Mouse (Mus musculus) right cerebral cortex, postnatal 14 days (tissue): ENCODE data around the gene Lingo1.

ENCODE experiments used
- DNase-seq: peaks from one replicate; pipeline ENCODE4 v3.0.0; 2022

Gene Lingo1

DNA sequence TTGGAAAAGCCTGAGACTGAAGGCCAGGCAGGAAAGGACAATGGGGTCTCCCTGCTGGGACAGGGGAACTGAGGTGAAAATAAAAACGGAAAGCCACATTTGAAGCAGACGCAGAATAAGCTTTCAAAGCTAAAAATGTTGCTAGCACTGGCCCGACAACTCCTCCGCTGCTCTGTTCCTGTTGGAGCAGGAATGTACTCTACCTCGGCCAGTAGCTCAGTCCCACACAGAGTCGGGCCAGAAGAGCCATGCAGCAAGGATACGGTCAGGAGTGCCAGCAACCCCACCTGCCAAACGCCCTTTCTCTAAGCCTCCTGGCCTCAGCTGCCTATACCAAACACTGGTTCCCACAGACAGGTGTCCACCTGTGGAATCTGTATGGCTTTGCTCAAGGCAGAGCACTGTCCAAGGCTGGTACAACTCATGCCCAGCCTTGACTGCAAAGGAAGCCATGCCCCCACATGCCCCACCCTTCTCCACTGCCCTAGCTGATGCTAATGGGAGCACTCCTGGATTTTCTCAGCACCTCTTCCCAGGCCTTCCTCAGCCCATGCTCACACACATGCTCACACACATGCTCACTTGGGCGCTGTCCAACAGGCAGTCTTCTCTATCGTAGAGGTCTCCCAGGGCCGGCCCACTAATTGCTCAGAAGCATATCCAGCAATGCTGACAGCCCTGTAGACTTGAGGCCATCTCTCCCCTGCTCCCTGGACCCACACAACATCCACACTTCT, 74.0 kb downstream of the Lingo1 start:
- DNase-seq: peak; percentile 60

DNA sequence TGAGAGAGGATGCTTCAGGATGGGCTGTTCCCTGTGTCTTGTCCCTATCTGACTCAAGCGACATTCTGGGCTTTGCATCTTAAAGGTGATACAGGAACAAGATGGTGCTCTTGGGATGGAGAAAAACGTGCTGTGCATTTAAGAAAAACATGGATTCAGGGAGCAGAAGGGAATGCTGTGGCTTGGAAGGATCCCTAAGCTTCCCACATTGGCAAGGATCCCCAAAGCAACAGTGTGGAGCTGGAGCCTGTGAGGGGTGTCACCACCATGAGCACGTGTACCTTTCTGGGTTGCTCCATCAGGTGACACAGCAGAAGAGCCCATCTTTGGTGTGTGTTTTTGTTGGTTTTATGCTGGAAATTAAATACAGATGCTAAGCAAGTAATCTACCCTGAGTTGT, 77.3 kb downstream of the Lingo1 start:
- no peak for DNase-seq

- DNase-seq: no peak
Observed at GRCm38 (mm10) chr9:56716565-56716964, 79.7 kb downstream of the Lingo1 start.

DNA sequence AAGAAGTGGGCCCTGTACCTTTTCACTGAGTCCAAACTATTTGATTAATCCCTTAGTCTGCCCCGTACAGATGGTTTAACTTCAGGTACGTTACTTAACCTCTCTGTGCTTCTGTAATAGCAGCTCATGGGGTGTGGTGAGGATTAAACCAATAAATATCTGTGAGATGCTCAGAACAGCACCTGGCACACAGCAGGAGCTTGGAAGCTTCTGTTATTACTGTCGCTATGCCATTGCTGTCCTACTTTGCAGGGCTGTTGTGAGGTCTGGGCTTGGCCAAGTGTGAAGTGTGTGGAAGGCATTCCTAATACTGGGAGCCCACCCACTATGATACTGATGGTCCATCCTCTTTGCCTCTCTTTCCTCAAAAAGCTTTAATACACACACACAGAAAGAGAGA, 80.2 kb downstream of the Lingo1 start:
- DNase-seq: no peak

- no peak for DNase-seq
Observed at GRCm38 (mm10) chr9:56714391-56714790, 81.9 kb downstream of the Lingo1 start.

GRCm38 (mm10) chr9:56712667-56713369, 83.5 kb downstream of the Lingo1 start:
- DNase-seq: peak; percentile 90

DNA sequence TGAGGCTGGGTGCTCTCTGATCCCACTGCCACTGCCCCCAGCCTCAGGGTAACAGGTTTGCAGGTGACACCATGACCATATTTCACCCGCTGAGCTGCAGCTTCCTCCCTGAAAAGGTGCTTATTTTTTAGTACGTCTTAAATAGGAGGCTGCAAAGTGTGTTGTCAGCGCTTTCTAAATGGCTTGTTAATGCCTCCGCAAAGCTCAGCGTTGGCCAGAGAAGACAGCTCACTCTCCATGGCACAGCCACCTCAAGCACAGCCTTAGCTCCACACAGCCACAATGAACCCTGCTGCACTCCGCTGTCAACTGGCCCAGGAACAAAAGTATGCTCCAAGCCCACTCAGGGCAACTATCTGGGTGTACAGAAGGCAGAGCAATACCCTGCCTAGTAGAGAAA, 85.3 kb downstream of the Lingo1 start:
- DNase-seq: no peak

DNA sequence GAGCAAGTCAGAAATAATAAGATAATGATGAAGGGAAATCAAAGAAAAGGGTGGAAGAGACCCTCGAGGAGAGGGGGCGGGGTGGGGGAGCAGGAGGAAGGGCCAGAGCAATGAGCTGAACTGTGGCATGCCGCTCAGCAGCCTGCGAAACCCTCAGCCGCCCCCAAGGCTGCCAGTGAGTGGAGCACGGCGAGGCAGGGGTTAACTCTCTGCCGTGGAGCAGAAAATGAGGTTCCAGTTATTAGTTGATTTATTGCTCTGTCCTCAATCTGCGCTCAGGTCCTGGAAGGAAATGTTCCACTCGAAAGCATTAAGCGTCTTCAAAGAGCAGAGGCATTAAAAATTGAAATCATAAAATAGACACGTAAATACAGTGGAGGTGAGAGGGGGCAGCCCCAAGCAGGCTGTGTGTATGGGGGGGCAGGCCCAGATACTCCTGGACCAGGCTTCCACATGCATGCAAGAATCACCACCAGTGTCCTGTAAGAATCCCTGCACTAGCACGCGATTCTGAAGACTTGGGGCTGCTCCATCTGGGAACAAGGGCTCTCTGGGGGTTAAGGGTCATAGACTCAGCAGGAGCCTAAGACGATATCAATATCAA, 89.7 kb downstream of the Lingo1 start:
- DNase-seq: no peak

- peak; percentile 59 for DNase-seq
Observed at GRCm38 (mm10) chr9:56701394-56701793, 94.9 kb downstream of the Lingo1 start.

- no peak for DNase-seq
Observed at GRCm38 (mm10) chr9:56700866-56701265, 95.4 kb downstream of the Lingo1 start.

- no peak for DNase-seq
Observed at GRCm38 (mm10) chr9:56698715-56699370, 97.4 kb downstream of the Lingo1 start.

DNA sequence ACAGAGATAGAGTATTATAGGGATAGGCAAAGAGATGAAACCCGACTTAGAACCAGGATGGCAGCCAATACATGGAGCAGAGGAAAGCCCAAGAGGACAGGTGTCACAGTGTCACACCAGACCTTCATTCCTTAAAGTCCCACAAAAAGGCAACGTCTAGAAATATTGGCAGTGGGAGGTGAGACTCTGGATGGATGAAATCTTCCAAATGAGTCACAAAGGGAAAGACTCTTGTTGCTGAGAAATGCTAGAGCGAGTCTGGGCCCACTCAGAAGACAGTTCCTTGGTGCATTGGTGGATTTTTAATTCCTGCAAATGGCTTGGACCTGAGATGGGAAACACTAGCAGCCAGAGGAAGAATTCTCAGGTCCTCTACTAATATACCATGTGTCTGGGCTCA, 102.2 kb downstream of the Lingo1 start:
- no peak for DNase-seq

- no peak for DNase-seq
Observed at GRCm38 (mm10) chr9:56691226-56691625, 105.0 kb downstream of the Lingo1 start.

DNA sequence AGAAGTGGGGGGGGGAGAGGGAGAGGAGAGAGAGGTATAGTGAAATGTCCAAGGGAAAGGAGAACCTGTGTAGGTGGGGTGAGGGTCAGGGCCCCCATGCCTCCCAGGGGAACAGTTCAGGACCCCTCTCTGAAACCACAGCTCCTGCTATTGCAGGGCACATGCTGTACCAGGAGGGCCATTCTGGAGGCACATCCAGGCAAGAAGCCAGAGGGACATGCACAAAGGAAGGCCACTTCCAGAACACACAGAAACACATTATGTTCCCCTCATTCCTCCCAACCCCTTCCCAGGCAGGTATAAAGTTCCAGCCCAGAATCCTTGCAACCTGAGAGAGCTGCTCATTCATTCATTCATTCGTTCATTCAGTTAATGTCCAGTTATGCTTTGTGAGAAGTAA, 105.6 kb downstream of the Lingo1 start:
- no peak for DNase-seq

- DNase-seq: no peak
Observed at GRCm38 (mm10) chr9:56687490-56687889, 108.8 kb downstream of the Lingo1 start.

DNA sequence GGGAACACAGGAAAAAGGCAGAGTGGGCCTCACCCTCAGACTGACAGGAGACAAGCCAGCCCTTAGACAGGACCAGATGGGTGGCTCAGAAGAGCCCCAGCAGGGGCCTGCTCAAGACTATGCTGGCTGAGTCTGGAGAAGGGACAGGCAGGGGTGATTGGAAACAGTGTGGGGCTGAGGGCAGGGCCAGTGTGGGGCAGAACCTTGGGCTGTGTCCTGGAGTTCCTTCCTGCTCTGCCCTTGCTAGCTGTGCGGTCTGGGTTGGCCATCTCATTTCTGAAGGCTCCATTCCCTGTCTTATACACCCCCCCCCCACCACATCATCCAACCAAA, 109.2 kb downstream of the Lingo1 start:
- DNase-seq: no peak

DNA sequence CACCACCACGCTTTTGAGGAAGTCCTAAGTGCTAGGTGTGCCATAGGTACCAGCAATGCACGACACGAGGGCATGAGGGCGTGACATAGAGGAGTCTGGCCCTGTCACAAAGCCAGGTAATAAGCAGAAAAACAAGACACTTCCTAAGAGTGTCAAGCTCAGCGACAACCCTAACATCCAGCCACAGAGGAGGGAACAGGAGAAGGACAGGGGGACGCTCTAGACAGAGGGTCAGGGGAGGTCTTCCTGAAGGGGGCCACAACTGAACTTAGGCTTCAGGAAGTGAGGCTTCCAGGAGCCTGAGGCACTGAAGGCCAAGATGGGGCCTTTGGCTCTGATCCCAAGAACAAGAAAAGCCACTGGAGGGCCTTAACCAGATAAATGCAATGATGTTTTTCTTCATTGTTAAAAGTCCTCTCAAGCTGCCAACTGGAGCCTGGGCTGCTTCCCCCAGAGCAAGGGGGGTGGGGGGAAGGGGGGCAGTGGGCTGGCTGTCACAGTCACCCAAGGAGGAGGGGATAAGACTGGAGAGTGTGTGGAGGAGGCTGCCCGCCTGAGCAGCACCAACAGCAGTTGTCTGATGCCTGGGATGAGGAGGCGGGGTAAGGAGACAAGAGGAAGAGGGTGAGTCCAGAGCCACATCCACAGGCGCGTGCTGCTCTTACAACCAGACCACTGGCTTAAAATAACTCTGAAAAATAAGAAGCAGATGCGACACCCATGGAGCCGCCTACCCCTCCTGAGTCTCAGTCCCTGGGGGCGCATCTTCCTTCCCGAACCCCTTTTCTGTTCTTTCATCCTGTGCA, 109.7 kb downstream of the Lingo1 start:
- DNase-seq: peak; percentile 46

DNA sequence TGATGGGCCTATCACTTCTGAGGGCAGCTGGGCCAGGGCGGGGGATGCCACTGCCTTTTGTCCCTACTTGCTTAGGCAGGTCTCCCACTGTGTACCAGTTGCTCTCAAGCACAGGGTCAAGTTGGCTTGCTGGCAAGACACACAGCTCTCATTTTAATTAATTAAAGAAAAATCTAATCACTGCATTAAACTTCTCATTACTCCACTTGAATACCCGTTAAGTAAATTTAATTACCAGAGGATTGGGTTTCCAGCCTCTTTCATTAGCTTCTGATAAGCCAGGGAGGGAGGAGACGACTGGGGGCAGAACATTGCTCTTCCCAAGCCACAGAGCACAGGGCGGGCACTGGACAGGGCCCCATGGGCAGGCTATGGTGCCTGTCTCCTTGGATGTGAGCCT, 113.4 kb downstream of the Lingo1 start:
- no peak for DNase-seq

GRCm38 (mm10) chr9:56681950-56682349, 114.3 kb downstream of the Lingo1 start:
- peak; percentile 48 for DNase-seq

DNA sequence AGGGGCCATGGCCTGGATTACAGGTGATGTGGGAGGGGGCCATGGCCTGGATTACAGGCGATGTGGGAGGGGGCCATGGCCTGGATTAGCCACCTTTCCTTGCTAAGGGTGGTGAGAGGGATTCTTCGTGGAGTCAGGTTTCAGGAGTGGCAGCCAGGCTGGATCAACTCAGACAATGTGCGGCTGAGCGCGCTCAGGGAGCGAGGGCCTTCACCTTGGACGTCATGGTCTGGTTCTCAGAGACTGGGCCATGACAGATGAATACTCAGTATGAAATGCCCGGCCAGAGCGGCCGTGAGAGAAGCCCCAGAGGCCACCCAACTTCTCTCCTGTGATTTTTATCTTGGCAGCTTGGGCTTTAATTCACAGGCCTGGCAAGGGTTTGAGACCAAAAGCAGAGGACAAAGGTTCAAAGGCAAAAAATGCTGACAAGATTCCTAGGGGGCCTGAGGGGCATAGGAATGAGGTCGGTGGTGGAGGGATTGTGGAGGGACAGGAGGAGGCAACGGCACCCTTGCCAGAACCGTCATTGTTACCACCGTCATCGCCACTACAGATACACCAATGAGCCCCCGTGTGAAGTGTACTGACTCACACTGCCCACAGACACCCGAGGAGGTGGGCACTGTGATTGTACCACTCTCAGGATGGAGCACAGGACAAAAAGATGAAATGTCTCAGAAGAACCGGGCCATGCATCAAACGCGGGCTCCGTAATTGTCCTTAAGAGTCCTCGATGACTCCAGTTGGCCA, 117.2 kb downstream of the Lingo1 start:
- no peak for DNase-seq

DNA sequence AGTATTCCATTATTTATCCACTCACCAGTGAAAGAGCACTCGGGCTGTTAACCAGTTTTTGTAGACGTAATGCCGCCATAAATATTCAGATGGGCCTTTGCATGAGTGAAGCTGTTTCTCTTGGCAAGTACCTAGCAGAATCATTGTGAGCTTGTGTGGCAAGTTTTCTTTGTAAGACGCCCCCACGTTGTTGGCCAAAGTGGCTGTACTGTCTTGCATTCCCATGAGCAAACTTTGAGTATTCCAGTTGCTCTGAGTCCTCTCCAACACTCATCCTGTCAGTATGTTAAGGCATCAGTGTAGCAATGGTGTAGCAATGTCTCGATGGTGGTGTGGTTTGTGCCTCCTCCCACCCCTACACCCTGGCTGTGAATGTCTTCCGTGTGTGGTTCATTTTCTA, 120.6 kb downstream of the Lingo1 start:
- no peak for DNase-seq

DNA sequence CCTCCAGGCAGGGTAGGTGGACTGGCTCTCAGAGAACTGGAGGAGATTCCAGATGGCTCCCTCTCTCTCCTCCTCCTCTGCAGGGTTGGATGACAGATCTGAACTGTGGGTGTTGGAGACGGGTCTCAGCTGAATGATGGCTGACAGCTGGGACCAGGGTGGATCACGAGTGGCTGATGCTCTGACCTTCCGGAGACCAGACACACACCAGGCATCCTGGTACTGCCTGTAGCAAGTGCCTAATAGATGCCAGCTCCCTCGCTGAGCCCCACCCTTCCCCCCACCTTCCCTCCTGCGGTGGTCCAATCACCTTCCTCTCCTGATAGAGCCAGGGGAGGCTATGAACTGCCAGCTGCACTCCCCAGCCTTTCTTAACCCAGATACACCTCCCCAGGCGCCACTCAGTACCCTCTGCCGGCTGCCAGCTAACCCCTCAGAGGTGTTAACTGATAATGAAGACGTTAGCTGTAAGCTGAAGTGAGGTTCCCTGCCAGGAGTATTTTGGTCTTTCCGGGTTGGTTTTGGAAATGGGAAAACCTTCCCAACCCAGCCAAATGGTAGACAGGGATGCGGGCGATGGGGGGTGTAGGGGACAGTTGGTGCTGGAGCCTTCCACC, 126.6 kb downstream of the Lingo1 start:
- DNase-seq: no peak
